Mouse (Mus musculus) hindbrain, embryonic 11.5 days (tissue): ENCODE measurements at regions not wholly inside any gene's neighbourhood (a gene's known extent, or its start where the extent isn't known, plus 50 kb on each side); places are given as distances from the start of the nearest gene placed in this dataset.

Source experiments
- ATAC-seq: fragments of 200-750 bp; cut with Nextera tagmentation; 2 replicates; pipeline ENCODE4 v1.8.0; 2017; ENCODE audit warnings: mild to moderate bottlenecking, moderate TSS enrichment, moderate library complexity; ENCODE audit not compliant: low FRiP score
- DNase-seq: peaks from one replicate; pipeline ENCODE4 v3.0.0-alpha.2; 2015; ENCODE audit warnings: low spot score
- H3K27ac ChIP-seq: fragments of 300-500 bp; sonication (generic); 2 replicates; pipeline ENCODE4 v1.5.1; 2014; ENCODE audit warnings: mild to moderate bottlenecking, low read depth, low read length
- H3K27me3 ChIP-seq: fragments of 300-500 bp; sonication (generic); 2 replicates; pipeline ENCODE4 v1.6.1; 2014; ENCODE audit warnings: mild to moderate bottlenecking, low read length, moderate library complexity, mixed read lengths; ENCODE audit not compliant: control insufficient read depth, insufficient read depth
- H3K36me3 ChIP-seq: fragments of 300-500 bp; sonication (generic); 2 replicates; pipeline ENCODE4 v1.6.1; 2014; ENCODE audit warnings: mild to moderate bottlenecking, low read length, moderate library complexity, mixed read lengths; ENCODE audit not compliant: control insufficient read depth, insufficient read depth
- H3K4me1 ChIP-seq: fragments of 300-500 bp; sonication (generic); replicated peaks from 2 replicates; pipeline ENCODE4 v1.6.1; 2014; ENCODE audit warnings: low read length, mixed read lengths; ENCODE audit not compliant: control insufficient read depth, insufficient read depth
- H3K4me2 ChIP-seq: fragments of 300-500 bp; sonication (generic); replicated peaks from 2 replicates; pipeline ENCODE4 v1.6.1; 2014; ENCODE audit warnings: mild to moderate bottlenecking, low read depth, low read length
- H3K4me3 ChIP-seq: fragments of 300-500 bp; sonication (generic); 2 replicates; pipeline ENCODE4 v1.5.1; 2014; ENCODE audit warnings: low read depth, low read length
- H3K9ac ChIP-seq: fragments of 300-500 bp; sonication (generic); 2 replicates; pipeline ENCODE4 v1.6.1; 2014; ENCODE audit warnings: low read depth, low read length
- H3K9me3 ChIP-seq: fragments of 300-500 bp; sonication (generic); 2 replicates; pipeline ENCODE4 v1.6.1; 2016; ENCODE audit warnings: low read length; ENCODE audit not compliant: control insufficient read depth
- WGBS: fragments of 180-500 bp; shearing (Covaris S2); extraction: QIAGEN DNeasy Blood & Tissue Kit; methylation state at CpG from one replicate; pipeline ENCODE4 v1.1.7; 2014; 5-methylcytosine and 5-hydroxymethylcytosine counted together

DNA sequence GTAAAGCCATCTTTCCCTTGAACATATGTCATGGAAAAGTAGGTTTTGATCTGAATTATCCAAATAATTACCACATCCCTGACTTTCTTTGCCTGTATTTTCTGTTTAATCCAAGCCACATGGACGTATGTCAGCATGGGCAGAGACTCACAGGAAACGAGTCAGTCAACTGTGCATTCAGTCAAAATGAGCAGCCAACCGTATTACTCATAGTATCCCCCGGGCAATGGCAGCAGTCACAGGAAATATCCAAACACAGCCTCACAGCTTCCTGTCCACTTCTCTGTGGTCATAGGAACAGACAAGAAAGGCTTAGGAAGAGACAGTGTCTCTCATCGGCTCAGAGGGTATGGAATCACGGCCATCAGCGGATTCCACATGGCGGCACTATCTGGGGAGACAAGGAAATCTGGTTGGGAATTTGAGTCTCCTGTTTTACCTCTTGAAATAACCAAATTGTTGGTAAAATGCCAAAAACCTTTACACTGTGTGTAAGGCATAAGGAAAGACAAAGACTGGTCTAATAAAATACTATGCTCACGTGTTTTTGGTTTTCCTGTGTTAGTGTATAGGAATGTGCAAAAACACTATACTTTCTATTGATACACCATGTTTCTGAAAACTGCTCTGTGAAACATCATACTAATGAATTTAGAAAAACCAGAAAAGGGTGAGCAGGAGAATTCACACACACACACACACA is 313.5 kb upstream of the Nfe2l3 start:
- Histone ChIP-seq H3K36me3 (no peaks in the 10 kb centered on the region), H3K9me3 (no peaks in the 10 kb centered on the region), H3K27ac (no peak overlapping the region), H3K9ac (no peak overlapping the region), H3K4me2 (no peak overlapping the region), H3K4me1 (no peaks in the 10 kb centered on the region), H3K27me3 (no peaks in the 10 kb centered on the region), H3K4me3 (no peak overlapping the region)
- DNase-seq (no peak), ATAC-seq (no peak)
- WGBS, result 65% methylated on average over 9 of the region's 9 CpGs

DNA sequence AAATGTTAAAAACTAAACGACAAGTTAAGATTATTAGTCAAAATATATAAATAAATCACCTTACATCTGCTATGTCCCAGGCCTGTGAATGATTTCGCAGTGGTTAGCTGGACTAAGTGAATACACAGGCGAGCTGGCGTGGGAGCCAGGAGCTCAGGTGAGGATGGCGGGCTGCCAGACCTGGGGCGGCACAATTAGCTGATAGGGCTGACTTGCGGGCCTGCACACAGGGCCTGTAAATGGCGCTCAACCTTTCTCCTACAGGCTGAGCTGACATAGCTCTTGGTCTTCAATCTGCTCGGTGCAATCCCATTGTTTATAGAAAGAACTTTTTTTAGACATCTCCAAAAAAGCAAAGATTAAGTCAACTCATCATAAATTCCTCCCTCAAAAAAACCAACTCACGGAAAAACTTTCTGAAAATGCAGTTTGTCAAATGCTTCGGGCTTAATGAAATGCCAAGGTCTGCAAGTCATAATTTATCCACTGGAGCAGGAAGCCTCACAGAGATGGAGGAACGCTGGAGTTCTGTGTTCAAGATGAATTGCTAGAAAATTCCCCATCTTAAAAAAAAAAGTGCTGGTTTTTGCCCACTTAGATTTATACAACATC is 312.7 kb upstream of the Nfe2l3 start:
- Histone ChIP-seq H3K4me2 (no peak overlapping the region), H3K27ac (no peak overlapping the region), H3K4me3 (no peak overlapping the region), H3K4me1 (no peaks in the 10 kb centered on the region), H3K27me3 (no peaks in the 10 kb centered on the region), H3K9me3 (no peaks in the 10 kb centered on the region), H3K36me3 (no peaks in the 10 kb centered on the region), H3K9ac (no peak overlapping the region)
- WGBS, result 89% methylated on average over 12 of the region's 12 CpGs
- no peak for ATAC-seq
- DNase-seq, result no peak

DNA sequence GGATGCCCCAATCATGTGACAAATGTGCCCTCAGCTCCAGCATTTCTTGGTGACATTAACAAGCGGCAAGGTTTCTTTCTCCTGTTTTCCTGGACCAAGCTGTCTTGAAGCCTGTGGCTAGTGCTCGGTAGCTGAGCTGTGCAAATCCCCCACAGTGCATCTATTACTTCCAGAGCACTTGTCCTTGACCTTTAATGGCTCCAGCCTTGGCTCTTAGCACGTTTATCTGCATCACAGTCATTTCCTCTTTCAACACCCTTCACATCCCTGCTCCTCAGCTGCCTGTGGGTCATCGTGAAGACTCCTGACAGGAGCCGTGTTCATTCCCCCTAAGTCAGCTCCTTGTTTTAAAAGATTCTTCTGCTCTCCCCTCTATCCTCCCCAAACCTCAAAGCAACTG is 309.5 kb upstream of the Nfe2l3 start:
- no peaks in the 10 kb centered on the region for H3K9me3 ChIP-seq
- H3K4me3 ChIP-seq, result no peak overlapping the region
- no peaks in the 10 kb centered on the region for H3K27me3 ChIP-seq
- H3K4me1 ChIP-seq, result no peaks in the 10 kb centered on the region
- ATAC-seq (no peak), DNase-seq (no peak)
- H3K36me3 ChIP-seq, result no peaks in the 10 kb centered on the region
- no peak overlapping the region for H3K9ac ChIP-seq
- H3K4me2 ChIP-seq, result no peak overlapping the region
- no peak overlapping the region for H3K27ac ChIP-seq
- 55% methylated on average over 5 of the region's 5 CpGs for WGBS

DNA sequence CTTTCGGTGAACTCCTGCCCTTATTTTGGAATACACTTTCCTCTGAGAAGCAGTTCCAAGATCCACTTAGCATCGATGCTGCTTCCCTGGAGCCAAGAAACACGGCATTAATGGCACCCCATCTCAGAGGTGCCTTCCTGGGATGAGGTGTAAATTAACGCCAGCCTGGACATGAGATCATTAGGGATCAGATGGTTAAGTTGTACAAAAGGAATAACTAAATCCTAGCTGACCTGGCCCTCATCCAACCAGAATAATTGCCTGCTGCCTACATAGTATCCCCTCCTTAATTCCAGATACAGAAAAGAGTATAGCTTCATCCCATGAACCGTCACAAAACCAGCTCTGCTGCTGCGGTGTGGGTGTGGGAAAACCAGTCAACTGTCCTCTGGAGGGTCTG is 304.6 kb upstream of the Nfe2l3 start:
- Histone ChIP-seq H3K36me3 (no peaks in the 10 kb centered on the region), H3K27me3 (no peaks in the 10 kb centered on the region), H3K4me2 (no peak overlapping the region), H3K4me3 (no peak overlapping the region), H3K9ac (no peak overlapping the region), H3K27ac (no peak overlapping the region), H3K4me1 (no peaks in the 10 kb centered on the region), H3K9me3 (no peaks in the 10 kb centered on the region)
- DNase-seq (no peak), ATAC-seq (no peak)
- WGBS, result 85% methylated on average over 6 of the region's 6 CpGs

GRCm38 (mm10) chr6:51129096-51129495 is 303.4 kb upstream of the Nfe2l3 start:
- no peak overlapping the region for H3K9ac ChIP-seq
- no peak for DNase-seq
- no peak overlapping the region for H3K4me3 ChIP-seq
- no peaks in the 10 kb centered on the region for H3K27me3 ChIP-seq
- no peak overlapping the region for H3K4me2 ChIP-seq
- WGBS, result 97% methylated on average over 13 of the region's 13 CpGs
- no peak for ATAC-seq
- no peaks in the 10 kb centered on the region for H3K4me1 ChIP-seq
- H3K36me3 ChIP-seq, result no peaks in the 10 kb centered on the region
- H3K9me3 ChIP-seq, result no peaks in the 10 kb centered on the region
- H3K27ac ChIP-seq, result no peak overlapping the region

DNA sequence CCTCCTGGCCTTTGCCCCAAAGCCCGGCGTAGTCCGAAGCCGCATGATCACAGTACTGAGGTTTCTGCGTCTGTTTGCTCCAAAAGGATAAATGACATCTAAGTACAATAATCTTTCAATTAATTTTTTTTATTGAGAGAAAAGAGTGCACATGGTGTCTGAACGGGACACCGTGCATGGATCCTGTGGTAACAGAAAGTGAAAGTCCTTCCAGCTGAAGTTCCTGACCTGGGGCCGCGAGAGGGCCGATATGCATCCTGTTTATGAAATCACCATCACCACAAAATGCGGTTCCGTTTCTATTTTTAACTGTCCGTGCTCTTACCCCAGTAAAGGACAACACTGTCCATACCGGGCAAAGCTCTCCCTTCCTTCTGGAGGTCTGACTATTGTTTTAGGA is 302.9 kb upstream of the Nfe2l3 start:
- Histone ChIP-seq H3K4me3 (no peak overlapping the region), H3K4me1 (no peaks in the 10 kb centered on the region), H3K9ac (no peak overlapping the region), H3K9me3 (no peaks in the 10 kb centered on the region), H3K27me3 (no peaks in the 10 kb centered on the region), H3K4me2 (no peak overlapping the region), H3K27ac (no peak overlapping the region), H3K36me3 (no peaks in the 10 kb centered on the region)
- ATAC-seq, result no peak
- no peak for DNase-seq
- WGBS, result 94% methylated on average over 14 of the region's 14 CpGs

DNA sequence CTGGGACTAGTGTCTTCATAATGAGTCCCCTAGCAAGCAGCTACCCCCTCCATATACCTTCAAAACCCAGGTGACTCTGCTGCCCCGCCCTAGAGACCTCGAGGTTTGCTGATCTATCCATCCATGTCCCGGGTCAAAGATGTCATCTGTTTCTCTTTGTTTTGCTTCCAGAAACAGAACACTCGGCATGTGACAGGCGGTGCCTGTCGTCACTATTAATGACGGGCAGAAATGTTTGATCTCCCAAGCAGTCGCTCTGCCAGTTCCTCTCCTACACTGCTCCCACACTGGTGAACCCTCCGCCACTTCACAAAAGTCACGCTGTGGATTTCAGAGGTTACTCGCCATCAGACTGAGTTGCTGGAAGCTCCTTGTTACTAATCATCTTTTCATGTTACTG is 287.7 kb upstream of the Nfe2l3 start:
- Histone ChIP-seq H3K36me3 (no peaks in the 10 kb centered on the region), H3K4me1 (no peaks in the 10 kb centered on the region), H3K4me2 (no peak overlapping the region), H3K9ac (no peak overlapping the region), H3K9me3 (no peaks in the 10 kb centered on the region), H3K4me3 (no peak overlapping the region), H3K27me3 (no peaks in the 10 kb centered on the region), H3K27ac (no peak overlapping the region)
- WGBS, result 61% methylated on average over 11 of the region's 11 CpGs
- ATAC-seq, result no peak
- DNase-seq, result no peak

- 90% methylated on average over 4 of the region's 4 CpGs for WGBS
- DNase-seq, result no peak
- no peaks in the 10 kb centered on the region for H3K36me3 ChIP-seq
Observed at GRCm38 (mm10) chr6:51145863-51146262, 286.6 kb upstream of the Nfe2l3 start.

GRCm38 (mm10) chr6:51148821-51149220 is 283.6 kb upstream of the Nfe2l3 start:
- WGBS, result 84% methylated on average over 9 of the region's 9 CpGs
- no peaks in the 10 kb centered on the region for H3K27me3 ChIP-seq
- ATAC-seq, result no peak
- H3K9ac ChIP-seq, result no peak overlapping the region
- H3K9me3 ChIP-seq, result no peaks in the 10 kb centered on the region
- no peaks in the 10 kb centered on the region for H3K36me3 ChIP-seq
- H3K4me1 ChIP-seq, result no peaks in the 10 kb centered on the region
- H3K4me3 ChIP-seq, result no peak overlapping the region
- DNase-seq, result no peak
- no peak overlapping the region for H3K4me2 ChIP-seq
- H3K27ac ChIP-seq, result no peak overlapping the region

More at GRCm38 (mm10) chr6:51145863-51146262, 286.6 kb upstream of the Nfe2l3 start:
- no peaks in the 10 kb centered on the region for H3K9me3 ChIP-seq
- no peak for ATAC-seq
- H3K27me3 ChIP-seq, result no peaks in the 10 kb centered on the region
- H3K4me3 ChIP-seq, result no peak overlapping the region
- no peak overlapping the region for H3K4me2 ChIP-seq
- H3K9ac ChIP-seq, result no peak overlapping the region
- no peaks in the 10 kb centered on the region for H3K4me1 ChIP-seq
- no peak overlapping the region for H3K27ac ChIP-seq
